Mouse (Mus musculus) thymus, postnatal 10 days (tissue): ENCODE measurements around the gene Xpnpep2.
A peak's percentile ranks its signal among the peaks of the same experiment; 100 is the strongest.

ENCODE experiments used
- DNase-seq, 2 experiments: peaks; one replicate each; pipeline ENCODE4 v3.0.0; 2021; ENCODE audit warnings: low spot score in 2 of 2

The Xpnpep2 gene

GRCm38 (mm10) chrX:48108394-48109315 is at the start of gene Xpnpep2:
Xpnpep2 (plus strand) TSS chrX:48108725.
- no peak for DNase-seq

GRCm38 (mm10) chrX:48062481-48062880 is 46.0 kb upstream of the Xpnpep2 start:
- DNase-seq, result no peak

GRCm38 (mm10) chrX:48064166-48064853 is 44.2 kb upstream of the Xpnpep2 start:
- DNase-seq, result no peak

GRCm38 (mm10) chrX:48066891-48067290 is 41.6 kb upstream of the Xpnpep2 start:
- DNase-seq, result no peak

- no peak for DNase-seq
Measured at GRCm38 (mm10) chrX:48071961-48072360, 36.6 kb upstream of the Xpnpep2 start.

GRCm38 (mm10) chrX:48072401-48072800 is 36.1 kb upstream of the Xpnpep2 start:
- no peak for DNase-seq

GRCm38 (mm10) chrX:48074691-48075090 is 33.8 kb upstream of the Xpnpep2 start:
- no peak for DNase-seq

GRCm38 (mm10) chrX:48076806-48077425 is 31.6 kb upstream of the Xpnpep2 start:
- DNase-seq, result no peak

- no peak for DNase-seq
Measured at GRCm38 (mm10) chrX:48082364-48082763, 26.2 kb upstream of the Xpnpep2 start.

GRCm38 (mm10) chrX:48092129-48092528 is 16.4 kb upstream of the Xpnpep2 start:
- DNase-seq, result no peak

- peak; percentile 14 to 22 for DNase-seq
Measured at GRCm38 (mm10) chrX:48093555-48093954, 15.0 kb upstream of the Xpnpep2 start.

- peak; percentile 41 to 65 for DNase-seq
Measured at GRCm38 (mm10) chrX:48094658-48095057, 13.9 kb upstream of the Xpnpep2 start.

- DNase-seq, result no peak
Measured at GRCm38 (mm10) chrX:48096580-48096979, 11.9 kb upstream of the Xpnpep2 start.

- peak; percentile 41 to 53 for DNase-seq
Measured at GRCm38 (mm10) chrX:48098470-48099129, 9.9 kb upstream of the Xpnpep2 start.

- no peak for DNase-seq
Measured at GRCm38 (mm10) chrX:48099871-48100270, 8.7 kb upstream of the Xpnpep2 start.

GRCm38 (mm10) chrX:48103256-48103655 is 5.3 kb upstream of the Xpnpep2 start:
- DNase-seq, result no peak

- DNase-seq, result no peak
Measured at GRCm38 (mm10) chrX:48104736-48105441, 3.6 kb upstream of the Xpnpep2 start.

- DNase-seq, result no peak
Measured at GRCm38 (mm10) chrX:48106226-48106625, 2.3 kb upstream of the Xpnpep2 start.

GRCm38 (mm10) chrX:48109316-48109655 is 761 bp downstream of the Xpnpep2 start:
- DNase-seq, result no peak

GRCm38 (mm10) chrX:48119294-48119693 is 10.8 kb downstream of the Xpnpep2 start:
- no peak for DNase-seq
